Comparison of ENCODE assay signal across 9 mouse cellular contexts in the genomic region with DNA sequence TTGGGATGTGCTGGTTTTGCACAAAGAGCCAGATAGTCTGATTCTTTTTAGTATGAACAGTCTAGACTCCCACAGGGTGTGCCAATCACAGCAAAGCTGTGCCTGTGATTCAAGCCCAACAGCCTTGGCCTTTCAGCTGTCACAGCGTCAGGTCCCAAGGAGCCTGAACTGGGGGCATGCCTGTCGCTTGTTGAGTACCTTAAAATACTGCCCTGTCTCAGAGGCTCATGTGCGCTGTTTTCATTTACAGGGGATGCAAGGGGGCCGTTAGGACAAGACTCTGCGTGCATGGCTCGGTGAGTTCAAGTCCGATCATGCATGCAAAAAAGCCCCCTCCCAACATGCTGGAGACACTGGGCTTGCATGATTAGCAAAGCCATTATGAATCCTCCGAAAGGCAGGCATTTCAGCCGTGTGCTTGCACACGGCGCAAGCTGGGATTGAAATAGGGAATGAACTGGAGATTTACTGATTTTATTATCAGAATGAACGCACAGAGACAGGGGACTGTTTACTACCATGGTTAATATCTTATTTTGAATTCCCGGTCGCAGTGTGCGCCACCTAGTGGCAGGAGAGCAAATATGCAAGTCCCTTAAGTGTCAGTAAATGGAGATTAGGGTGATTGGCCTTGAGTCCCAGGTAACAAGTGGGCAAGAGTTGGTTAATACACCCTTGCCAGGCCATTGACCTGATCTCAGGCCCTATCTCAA.
DNase-seq lines count a peak whose midpoint lies in the region; ATAC-seq and TF ChIP-seq lines count a peak whose summit lies in the region.
"Had no signal": no experiment of that assay in that cellular context is flagged by ENCODE, and none has a peak within 500 bp of the region (broad histone marks: within the 10 kb centered on the region; RNA-seq: fewer than 3 reads in every experiment).

No protein-coding gene starts in this region.

- WGBS in embryonic facial prominence, embryonic 15.5 days, result 23% methylated on average over 15 of the region's 15 CpGs

- H3K27ac ChIP-seq in bone marrow macrophage, adult 2 months (ENCODE audit: insufficient read depth, low read depth, low read length), result no peak overlapping the region
- H3K27ac ChIP-seq in embryonic facial prominence, embryonic 15.5 days (replicated peaks), result no peak overlapping the region

- H3K4me2 ChIP-seq in embryonic facial prominence, embryonic 15.5 days (replicated peaks), result peak overlapping the region; percentile 41

- peak; percentile 46 for DNase-seq in cerebellum, adult 11 months
- peak; percentile 61 to 66 for DNase-seq in heart, postnatal 14 days
- DNase-seq in kidney, postnatal 36 days, result peak; percentile 13 to 73
- DNase-seq in lung, postnatal 25 days (ENCODE audit: low spot score), result peak; percentile 23
- DNase-seq in right cerebral cortex, postnatal 25 days, result peak; percentile 36

- no peak overlapping the region for H3K9ac ChIP-seq in embryonic facial prominence, embryonic 15.5 days

- no peaks in the 10 kb centered on the region for H3K9me3 ChIP-seq in embryonic facial prominence, embryonic 15.5 days (replicated peaks)
- H3K9me3 ChIP-seq: megakaryocyte, embryonic 14.5 days had no signal

- ATAC-seq in cerebellum, adult (ENCODE audit: insufficient number of reproducible peaks, low FRiP score, low TSS enrichment), result no peak
- ATAC-seq in embryonic facial prominence, embryonic 15.5 days (ENCODE audit: insufficient number of reproducible peaks, low FRiP score, low TSS enrichment, low read depth), result no peak

- H3K36me3 ChIP-seq in embryonic facial prominence, embryonic 15.5 days, result no peaks in the 10 kb centered on the region

- no peak overlapping the region for H3K4me3 ChIP-seq in bone marrow macrophage, adult 2 months (ENCODE audit: insufficient read depth, low read length)
- peak overlapping the region; percentile 9; the same call in 1 of the 2 replicates for H3K4me3 ChIP-seq in embryonic facial prominence, embryonic 15.5 days (replicated peaks)
- H3K4me3 ChIP-seq: megakaryocyte, embryonic 14.5 days had no signal

- H3K4me1 ChIP-seq in bone marrow macrophage, adult 2 months (ENCODE audit: control insufficient read depth, insufficient read depth, low read length), result no peaks in the 10 kb centered on the region
- no peaks in the 10 kb centered on the region for H3K4me1 ChIP-seq in embryonic facial prominence, embryonic 15.5 days

- TF ChIP-seq CTCF in bone marrow macrophage, adult 2 months (IDR thresholded peaks at IDR 0.05; ENCODE audit: low read depth, low read length), result peak; percentile 40; the same call in 1 of the 2 replicates

- no peaks in the 10 kb centered on the region; the same call in 1 of the 2 replicates for H3K27me3 ChIP-seq in embryonic facial prominence, embryonic 15.5 days

- no peak for TF ChIP-seq POLR2A in bone marrow macrophage, adult 2 months (IDR thresholded peaks at IDR 0.05; ENCODE audit: borderline replicate concordance, low read depth, low read length)

- intact Hi-C loops in heart, postnatal 14 days (cut with DNase I), result loop anchor here (2.0 to 5.0 kb wide), 3 partner anchors 126 to 316 kb away; no protein-coding TSS in a partner anchor
